Mouse (Mus musculus) stomach, postnatal 0 days (tissue): ENCODE results near the gene Tcf20.

Source experiments
- CTCF ChIP-seq: IDR thresholded peaks from 2 replicates; pipeline ENCODE4 v1.5.1; 2016; ENCODE audit warnings: antibody characterized with exemption, low read depth, mild to moderate bottlenecking, moderate library complexity
- EP300 ChIP-seq: optimal IDR thresholded peaks from 2 replicates; pipeline ENCODE3; 2016; ENCODE audit warnings: antibody characterized with exemption

DNA sequence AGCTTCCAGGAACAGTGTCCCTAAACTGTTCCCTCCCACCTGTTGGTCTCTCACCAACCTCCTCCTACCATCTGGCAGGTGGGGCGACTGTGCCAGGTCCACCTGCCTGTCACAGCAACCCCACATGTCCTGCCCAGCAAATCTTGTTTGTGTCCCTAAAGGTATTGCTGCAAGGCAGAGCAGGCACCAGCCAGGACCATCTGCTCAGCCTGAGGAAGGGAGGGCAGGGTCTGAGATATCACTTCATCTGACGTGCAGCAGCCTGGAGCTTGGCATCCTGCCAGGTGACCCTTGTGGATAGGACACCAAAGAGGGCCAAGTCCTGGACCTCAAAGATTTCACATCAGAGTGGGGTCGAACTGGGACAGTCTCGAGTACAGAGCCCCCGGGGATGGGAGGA lies 40.2 kb downstream of the Tcf20 start:
- TF ChIP-seq CTCF (no peak), EP300 (no peak)
